14 mouse cellular contexts compared by ENCODE assay signal in genomic region chr13:5576568-5576967, GRCm38 (mm10).
"Had no signal": no experiment of that assay in that cellular context is flagged by ENCODE, and none has a peak within 500 bp of the region (broad histone marks: within the 10 kb centered on the region; RNA-seq: fewer than 3 reads in every experiment).

No protein-coding gene starts in this region.

- H3K9me3 ChIP-seq: lung, embryonic 15.5 days; midbrain, embryonic 10.5 days; midbrain, embryonic 12.5 days; midbrain, embryonic 15.5 days; neural tube, embryonic 12.5 days; stomach, embryonic 15.5 days had no signal

- H3K4me1 ChIP-seq: lung, embryonic 15.5 days; midbrain, embryonic 10.5 days; midbrain, embryonic 12.5 days; midbrain, embryonic 15.5 days; neural tube, embryonic 12.5 days; stomach, embryonic 15.5 days had no signal

- ATAC-seq: midbrain, embryonic 15.5 days had no signal

- H3K27ac ChIP-seq: lung, embryonic 15.5 days; midbrain, embryonic 10.5 days; midbrain, embryonic 12.5 days; midbrain, embryonic 15.5 days; neural tube, embryonic 12.5 days; stomach, embryonic 15.5 days; stomach, postnatal 0 days had no signal

- H3K27me3 ChIP-seq: lung, embryonic 15.5 days; midbrain, embryonic 12.5 days; midbrain, embryonic 15.5 days; neural tube, embryonic 12.5 days; stomach, embryonic 15.5 days had no signal

- DNase-seq: lung, adult 18-20 months; lung, postnatal 10 days; lung, postnatal 4 days; right cerebral cortex, postnatal 14 days; thymus, adult 2 months; thymus, postnatal 25 days; thymus, postnatal 4 days had no signal

- H3K36me3 ChIP-seq: lung, embryonic 15.5 days; midbrain, embryonic 10.5 days; midbrain, embryonic 12.5 days; midbrain, embryonic 15.5 days; neural tube, embryonic 12.5 days; stomach, embryonic 15.5 days had no signal

- H3K4me3 ChIP-seq: lung, embryonic 15.5 days; midbrain, embryonic 10.5 days; midbrain, embryonic 12.5 days; midbrain, embryonic 15.5 days; neural tube, embryonic 12.5 days; stomach, embryonic 15.5 days had no signal

- H3K9ac ChIP-seq: lung, embryonic 15.5 days; midbrain, embryonic 12.5 days; midbrain, embryonic 15.5 days; neural tube, embryonic 12.5 days; stomach, embryonic 15.5 days had no signal

- H3K4me2 ChIP-seq: lung, embryonic 15.5 days; midbrain, embryonic 12.5 days; midbrain, embryonic 15.5 days; neural tube, embryonic 12.5 days; stomach, embryonic 15.5 days had no signal
